Mouse (Mus musculus) left cerebral cortex, postnatal 25 days (tissue): ENCODE measurements at regions not wholly inside any gene's neighbourhood (a gene's known extent, or its start where the extent isn't known, plus 50 kb on each side); places are given as distances from the start of the nearest gene placed in this dataset.
"Not testable (repeated sequence)": the region's sequence is repeated elsewhere in the genome, so short reads cannot be mapped to it uniquely, and the experiment has no call there.

Source experiments
- DNase-seq, 2 experiments: peaks; one replicate each; pipeline ENCODE4 v3.0.0; 2022; ENCODE audit warnings: low spot score in 2 of 2, mixed read lengths in 1 of 2
- intact Hi-C: fragments of 180-260 bp; cut with DNase I; formaldehyde crosslinking; loops from one replicate; pipeline ENCODE4 v1.15.1; 2025

DNA sequence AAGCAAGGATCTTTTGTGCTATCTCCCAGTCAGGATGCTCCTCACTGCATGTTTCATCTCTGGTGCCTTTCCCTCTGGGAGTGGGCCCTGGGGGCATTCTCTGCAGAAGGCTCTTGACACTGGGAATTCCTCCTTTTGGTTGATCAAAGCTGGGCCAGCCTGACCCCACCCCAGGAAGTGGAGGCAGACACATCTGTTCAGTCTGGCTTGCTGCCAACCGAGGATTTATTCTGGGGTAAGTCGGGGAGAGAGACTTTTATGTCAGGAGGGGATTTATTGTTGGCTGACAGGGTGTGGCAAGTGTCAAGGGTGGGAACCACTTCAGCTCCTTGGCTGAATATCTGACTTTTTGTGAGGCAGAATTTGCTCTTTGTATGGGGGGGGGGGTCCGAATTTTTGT lies 226.6 kb upstream of the Mpdz start:
- intact Hi-C loops, result no loop called here
- DNase-seq, result no peak

DNA sequence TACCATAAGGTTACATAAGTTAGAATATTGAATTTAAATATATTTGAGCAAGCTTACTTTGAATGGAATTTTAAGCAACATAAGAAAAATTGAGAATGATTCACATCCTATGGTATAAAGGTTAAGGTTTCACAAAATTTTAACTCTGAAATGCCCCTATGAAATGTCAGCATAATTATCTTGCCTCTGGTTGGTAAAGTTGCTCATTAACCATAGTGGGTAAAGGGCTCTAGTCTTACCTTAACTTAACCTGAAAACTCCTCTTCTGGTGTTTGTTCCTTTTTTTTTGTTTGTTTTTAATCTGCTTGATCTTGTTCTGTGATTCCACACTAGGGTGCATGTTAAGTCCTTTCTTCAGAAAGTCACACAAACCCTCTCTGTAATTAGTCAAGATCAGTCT lies 218.5 kb upstream of the Mpdz start:
- intact Hi-C loops, result no loop called here
- DNase-seq, result no peak

DNA sequence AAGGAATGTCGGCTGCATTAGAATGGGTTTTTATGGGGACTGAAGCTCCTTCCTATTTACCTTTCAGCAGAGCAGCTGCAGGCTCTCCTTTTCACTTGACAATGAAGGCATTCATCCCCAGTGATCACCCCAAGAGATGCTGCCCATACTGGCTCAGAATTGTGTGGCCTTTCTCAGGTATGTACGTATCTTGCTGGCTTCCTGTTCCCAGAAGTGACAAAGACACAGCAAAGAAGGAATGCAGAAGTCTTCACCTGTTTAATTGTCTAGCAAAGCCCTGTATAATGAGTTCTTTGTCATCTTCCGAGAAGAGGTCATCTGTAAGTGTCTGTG lies 185.8 kb upstream of the Mpdz start:
- no peak for DNase-seq
- intact Hi-C loops, result no loop called here

DNA sequence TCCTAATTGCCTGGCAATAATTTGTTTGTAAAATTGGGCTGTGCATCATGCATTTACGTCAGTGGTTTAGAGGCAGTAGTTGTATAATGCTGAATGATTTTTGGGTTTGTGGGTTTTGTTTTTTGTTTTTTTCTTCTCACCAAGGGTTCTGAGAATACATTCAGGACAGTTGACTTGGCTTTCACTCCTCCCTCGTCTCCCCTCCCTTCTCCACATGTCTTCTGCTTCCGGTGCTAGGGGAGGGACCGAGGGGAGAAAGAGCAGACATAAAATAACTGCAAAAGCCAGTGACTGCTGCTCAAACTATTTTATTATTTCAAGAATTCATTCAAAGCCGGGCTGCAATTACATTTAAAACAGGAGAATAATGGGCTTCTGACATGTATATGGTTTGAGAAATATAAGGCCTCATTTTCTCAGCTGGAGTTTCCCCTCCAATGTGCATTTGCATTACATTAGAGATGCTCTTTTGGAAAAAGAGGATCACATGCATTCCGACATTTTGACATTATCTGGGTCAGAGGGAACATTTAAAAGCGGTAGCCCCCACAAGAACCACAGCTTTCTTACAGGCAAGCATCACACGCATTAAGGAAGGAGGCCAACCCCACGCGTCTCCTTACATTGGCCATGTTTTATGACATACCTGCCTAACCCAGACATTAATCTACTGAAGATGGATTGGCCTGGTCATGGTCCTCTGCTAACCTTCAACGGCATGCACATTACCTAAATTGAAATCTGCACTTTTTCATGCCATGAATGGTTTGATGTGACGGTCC lies 185.3 kb upstream of the Mpdz start:
- intact Hi-C loops, result no loop called here
- DNase-seq, result no peak

DNA sequence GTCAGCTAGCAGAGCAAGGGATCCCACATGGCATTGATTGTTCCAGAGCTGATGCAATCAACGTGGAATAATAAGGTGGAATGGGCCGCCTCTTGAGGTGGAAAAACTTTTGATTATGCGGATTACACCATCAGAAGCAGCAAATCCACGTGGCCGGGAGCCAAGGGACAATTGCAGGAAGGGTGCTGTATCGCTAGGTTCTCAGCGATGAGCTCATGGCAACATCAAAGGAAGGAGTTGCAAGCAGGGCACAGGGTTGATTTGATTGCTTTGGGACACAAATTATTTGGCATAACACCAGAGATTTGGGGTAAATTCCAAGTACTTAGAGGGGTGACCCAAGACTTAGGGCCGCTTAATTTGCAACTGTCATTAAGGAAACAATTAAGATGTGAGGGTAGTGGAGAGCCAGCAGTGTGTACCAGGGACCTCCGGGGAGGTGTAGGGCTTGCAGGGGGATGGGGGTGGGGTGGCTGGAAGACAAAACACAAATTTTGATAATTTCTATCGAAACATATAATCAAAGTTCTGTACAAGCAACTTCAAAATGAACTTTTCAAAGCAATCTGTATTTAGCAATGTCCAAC lies 182.8 kb upstream of the Mpdz start:
- DNase-seq, result peak in 1 of 2 experiments; percentile 1
- intact Hi-C loops, result no loop called here

DNA sequence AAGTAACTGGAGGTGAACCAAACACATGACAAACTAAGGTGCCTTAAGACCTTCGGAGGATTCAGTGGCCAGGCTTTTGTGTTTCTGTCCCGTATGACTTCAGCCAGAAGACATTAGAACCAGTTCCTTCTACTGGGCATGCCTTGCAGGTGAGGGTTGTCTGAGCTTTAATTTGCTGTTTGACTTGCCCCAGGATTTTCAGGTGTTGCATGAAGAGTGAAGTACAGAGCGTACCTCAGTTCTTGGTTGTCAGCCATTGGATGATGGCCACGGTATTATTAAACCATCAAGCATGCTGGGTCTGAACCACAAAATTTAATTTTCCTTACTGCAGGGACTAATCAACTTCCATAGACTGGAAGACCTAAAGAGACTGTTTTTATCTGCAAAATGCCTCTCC lies 181.5 kb upstream of the Mpdz start:
- DNase-seq, result no peak

DNA sequence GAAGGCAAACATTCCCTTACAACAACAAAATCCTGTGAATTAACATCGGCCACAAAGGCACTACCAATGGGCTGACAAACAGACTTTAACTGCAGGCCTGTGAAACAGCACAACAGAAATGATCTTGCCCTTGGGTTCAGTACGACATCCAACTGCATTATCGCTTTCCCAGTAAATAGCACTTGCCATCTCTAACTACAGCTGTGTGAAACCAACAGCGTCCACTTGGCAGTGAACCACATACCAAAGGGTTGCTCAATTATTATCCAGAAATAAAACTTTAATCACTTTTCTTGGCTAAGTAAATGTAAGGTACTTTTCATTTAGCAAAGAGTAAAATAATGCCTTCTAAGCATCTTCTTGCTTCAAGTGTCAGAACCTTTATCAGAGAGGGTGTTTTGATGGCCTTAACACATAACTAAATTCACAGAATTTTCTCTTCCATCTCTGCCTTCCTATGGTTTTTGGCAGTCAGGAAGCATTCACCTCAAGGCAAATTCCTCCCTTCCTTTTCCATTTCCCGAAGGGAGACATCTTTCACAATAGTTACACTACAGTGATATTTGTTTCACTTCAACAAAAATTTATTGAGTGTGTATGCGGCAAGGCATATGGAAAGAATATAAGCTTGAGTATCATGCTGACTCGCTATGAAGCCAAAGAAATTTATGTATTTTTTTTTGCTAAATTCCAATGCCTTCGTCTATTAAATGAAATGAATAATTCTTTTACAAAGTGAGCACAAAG lies 178.9 kb upstream of the Mpdz start:
- intact Hi-C loops, result no loop called here
- no peak for DNase-seq

More for the DNA sequence above, 181.5 kb upstream of the Mpdz start:
- intact Hi-C loops, result no loop called here

DNA sequence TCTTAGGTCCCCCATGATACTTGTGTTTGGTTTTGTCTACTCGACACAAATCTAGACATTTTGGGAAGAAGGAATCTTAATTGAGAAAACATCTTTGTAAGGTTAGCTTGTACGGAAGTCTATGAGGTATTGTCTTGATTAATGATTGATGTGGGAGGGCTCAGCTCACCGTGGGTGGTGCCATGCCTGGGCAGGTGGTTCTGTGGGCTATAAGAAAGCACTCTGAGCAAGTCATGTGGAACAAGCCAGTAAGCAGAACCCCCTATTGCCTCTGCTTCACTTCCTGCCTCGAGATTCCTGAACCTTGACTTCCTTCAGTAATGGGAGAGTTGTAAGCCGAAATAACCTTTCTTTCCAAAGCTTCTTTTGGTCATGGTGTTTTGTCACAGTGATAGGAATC lies 174.6 kb upstream of the Mpdz start:
- intact Hi-C loops, result no loop called here
- no peak for DNase-seq

DNA sequence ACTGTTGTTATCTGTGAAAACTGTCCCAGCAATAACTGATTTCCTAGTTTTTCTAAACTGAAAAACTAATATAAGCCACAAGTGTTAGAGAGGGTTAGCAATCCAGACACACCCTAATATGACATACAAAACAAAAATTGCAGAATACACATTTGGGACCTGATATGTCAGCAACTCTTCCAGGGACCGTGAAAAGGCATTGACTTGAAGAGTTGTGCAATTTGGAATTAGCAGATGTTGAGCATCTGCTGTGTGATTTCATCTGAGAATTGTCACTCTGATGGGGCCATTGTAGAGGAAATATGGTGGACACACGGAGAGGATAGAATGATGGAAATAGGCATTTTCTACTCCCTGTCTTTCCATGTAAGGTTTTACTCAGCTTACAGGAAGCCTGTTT lies 168.6 kb upstream of the Mpdz start:
- no peak for DNase-seq
- intact Hi-C loops, result no loop called here

DNA sequence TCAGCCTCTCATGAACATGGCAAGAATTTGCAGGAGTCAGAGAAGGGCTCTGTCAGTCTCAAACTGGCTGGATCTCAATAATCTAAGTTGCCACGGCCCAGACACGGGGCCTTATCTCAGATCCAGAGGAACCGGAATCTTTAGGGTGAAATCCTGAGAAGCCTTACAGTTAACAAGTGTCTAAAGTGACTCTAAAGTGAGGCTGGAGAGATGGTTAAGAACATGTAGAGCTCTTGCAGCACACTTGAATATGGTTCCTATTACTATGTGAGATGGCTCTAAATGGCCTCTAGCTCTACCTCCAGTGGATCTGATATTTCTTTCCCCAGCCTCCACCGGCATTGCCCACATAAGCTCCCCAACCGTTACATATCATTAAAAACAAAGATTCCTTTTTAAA lies 157.8 kb upstream of the Mpdz start:
- DNase-seq, result no peak
- intact Hi-C loops, result no loop called here

DNA sequence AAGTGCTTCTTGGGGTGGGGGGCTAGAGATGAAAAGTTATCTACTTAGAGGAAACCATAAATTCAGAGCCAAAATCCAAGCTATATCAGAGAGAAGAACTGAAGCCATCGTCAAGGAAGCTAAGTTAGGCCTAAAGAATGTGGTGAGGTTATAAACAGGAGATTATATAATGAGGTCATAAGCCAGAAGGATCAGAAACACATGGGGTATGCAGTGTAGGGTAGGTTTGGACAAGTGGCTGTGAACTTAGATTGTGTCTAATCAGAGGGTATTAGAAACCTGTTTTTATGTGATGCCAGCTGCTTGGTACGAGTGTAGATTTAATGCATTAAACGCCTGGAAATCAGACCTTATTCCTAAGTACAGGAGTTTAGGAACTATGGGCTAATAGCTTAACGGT lies 154.8 kb upstream of the Mpdz start:
- intact Hi-C loops, result no loop called here
- no peak for DNase-seq

DNA sequence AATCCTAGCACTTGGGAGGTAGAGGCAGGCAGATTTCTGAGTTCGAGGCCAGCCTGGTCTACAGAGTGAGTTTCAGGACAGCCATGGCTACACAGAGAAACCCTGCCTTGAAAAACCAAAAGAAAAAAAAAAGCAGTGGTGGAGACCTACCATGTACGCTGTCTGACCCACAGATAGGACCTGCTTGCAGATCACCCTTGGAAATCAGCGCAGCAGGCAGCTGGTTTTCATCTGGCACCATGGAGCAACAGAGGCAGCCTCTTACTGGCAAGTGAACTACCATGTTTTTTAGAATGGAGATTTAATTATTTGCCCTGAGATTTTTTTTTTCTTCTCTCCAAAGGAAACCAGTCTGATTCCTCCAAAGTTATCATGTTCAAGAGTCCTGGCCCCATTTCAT lies 150.8 kb upstream of the Mpdz start:
- intact Hi-C loops, DNase-seq: not testable (repeated sequence)

DNA sequence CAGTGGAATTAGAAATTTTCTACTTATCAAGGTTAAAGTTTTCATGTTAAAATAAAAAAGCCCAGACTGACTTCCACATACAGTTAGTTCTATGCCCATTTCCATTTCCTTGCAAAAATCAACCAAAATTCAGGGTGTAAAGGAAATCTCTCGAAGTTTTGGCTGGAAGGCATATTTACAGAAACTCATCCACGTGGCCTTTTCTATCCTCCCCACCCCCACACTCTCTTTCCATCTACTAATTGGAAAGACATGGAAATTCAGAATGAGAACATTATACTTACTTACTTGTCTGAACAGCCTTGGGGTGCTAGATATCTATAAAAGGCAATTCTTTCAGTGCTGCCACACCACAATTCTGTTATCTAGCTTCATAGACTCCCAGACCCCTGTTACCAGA lies 139.9 kb upstream of the Mpdz start:
- intact Hi-C loops, result no loop called here
- no peak for DNase-seq

DNA sequence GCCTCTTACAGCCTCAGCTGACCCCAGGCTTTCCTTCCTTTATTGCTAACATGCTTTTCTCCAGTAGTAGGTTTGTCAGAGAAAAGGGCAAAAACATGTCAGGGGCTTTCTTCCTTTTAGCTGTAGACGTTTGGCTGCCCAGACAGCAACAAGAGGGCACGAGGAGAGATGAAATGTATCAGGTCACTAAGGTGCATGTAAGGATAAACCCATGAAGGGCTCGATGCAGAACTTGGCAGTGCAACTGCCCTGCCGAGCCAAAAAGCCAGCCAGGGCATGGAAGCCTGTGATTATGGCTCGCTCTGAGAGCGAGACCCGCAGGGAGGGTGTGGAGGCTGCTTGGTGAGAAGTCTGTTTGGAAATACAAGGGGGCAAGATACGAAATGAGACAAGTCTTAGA lies 137.9 kb upstream of the Mpdz start:
- DNase-seq, result no peak
- intact Hi-C loops, result no loop called here

DNA sequence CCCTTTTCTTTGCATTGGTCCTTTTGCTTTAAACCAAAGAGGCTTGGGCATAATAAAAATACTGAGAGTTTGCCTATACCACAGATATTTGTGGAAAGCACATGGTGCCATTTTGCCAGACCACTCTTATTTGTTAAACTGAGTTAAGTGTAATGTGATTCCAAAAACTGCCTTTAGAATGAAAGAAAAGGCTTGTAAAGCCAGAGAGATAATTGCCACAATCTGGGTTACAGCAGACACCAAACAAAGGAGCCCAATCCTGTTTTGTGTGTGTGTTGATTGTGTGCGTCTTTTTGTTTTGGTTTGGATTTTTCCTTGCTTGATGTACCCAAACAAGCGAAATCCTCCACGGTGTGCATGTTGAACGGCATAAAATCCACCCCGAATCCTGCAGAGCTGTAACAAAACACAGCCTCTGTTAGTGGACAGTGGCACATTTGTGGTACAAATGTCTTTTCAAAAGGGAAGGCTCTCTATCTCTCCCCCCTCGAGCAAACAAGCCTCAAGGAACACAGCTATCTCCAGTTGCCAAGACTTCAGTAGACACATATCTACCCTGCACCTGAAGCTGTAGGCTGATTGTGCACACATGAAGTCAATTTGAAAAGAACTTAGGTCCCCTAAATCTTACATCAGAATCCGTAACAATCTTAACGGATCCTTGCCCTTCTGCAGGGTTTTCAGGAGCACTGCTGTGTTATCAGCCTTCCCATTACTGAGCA lies 136.9 kb upstream of the Mpdz start:
- intact Hi-C loops, result no loop called here
- DNase-seq, result no peak

DNA sequence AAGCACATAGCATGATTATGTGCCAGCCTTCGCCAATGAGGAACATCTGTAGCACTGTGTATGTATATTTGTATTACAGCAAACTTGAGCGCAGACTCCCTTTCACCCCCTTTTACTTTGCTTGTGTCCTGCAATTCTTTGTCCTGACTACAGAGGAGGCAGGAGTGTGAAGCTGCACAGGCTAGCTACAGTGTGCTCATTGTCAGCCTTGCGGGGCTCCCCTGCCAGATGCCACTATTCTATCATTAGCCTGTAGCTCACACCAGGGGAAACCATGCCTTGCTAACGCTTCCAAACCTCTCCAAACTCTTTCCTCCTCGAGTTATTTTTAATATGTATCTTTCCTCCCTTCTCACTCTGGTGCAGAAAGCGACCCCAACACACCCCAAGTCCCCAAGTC lies 136.4 kb upstream of the Mpdz start:
- intact Hi-C loops, result no loop called here
- DNase-seq, result peak in 1 of 2 experiments; percentile 22

DNA sequence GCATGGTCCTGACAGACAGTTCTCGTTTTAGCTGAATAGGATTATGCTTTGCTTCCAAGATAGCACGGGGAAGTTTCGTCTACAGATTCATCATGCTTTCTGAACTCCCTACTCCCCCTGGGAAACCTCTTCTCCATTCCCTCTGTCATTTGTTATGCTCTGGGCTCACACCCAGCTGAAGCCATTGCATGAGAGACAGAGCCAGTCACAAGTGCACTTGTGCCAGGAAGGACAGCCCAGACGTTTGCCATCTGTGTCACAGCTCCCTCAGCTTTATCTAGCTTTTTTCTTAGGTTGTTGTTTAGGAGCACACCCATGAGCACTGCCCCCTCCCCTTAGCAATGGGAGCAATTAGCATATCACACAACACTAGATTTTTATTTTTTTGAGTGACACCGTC lies 131.2 kb upstream of the Mpdz start:
- peak in 1 of 2 experiments; percentile 14 for DNase-seq
- intact Hi-C loops, result no loop called here

DNA sequence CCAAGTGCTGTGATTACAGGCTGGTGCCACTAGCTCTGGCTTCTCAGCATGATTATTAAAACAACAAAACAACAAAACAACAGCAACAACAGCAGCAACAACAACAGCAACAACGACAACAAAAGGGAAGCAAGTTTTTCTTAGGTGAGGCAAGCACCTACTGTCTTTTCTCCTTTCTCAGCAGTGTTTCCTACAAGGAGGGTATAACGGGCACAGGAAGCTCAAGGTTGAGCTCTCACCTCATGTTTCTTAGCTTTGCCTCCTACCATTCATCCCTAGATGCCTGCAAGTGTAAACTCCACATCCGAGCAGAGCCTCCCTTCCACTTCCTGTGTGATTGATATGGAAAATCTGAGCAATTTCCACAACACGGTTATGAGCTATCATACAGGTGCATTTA lies 128.1 kb upstream of the Mpdz start:
- DNase-seq, result no peak
- intact Hi-C loops, result no loop called here

DNA sequence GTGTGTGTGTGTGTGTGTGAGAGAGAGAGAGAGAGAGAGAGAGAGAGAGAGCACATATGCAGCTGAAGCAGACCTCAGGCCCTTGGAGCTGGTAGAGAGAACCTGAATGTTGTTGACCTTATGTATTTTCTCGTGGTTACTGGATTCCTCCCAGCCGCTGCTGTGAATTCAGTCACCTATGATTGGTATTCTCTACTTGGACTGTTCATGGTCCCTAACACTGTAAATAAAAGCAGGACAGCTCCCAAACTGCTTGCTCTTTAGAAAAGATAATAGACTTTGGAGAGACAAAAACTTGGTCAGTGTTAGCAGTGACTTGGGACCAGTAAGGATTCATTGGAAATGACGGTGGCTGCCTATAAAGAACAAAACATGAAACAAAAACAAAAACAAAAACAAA lies 126.9 kb upstream of the Mpdz start:
- intact Hi-C loops, result loop anchor here (10.0 kb wide), 1 partner anchor 1615 kb away; no protein-coding TSS in a partner anchor
- DNase-seq, result no peak

DNA sequence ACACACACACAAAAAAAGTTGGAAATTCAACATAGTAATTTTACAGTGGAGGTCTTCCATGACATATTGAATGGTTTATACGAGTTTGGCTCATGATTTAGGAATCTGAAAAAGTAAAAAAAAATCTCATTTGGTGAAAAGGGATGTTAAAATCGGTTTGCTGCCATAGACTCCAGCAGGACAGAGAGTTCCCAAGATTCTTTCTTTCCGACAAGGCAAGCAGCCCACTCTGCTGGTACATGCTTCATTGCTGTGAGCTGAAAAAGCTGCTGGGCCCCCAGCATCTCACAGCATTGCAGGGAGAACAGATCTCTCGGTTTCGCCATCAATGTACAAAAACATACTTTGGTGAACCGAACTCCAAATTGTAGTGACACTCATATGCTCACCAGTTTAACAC lies 125.8 kb upstream of the Mpdz start:
- peak in 1 of 2 experiments; percentile 13 for DNase-seq
- intact Hi-C loops, result loop anchor here (10.0 kb wide), 1 partner anchor 1616 kb away; no protein-coding TSS in a partner anchor
